Mouse (Mus musculus): ENCODE data around the gene Lrpap1. TPM values are rescaled to one million over a fixed set of nuclear protein-coding genes. Genes with fewer than 3 reads are reported as not detected.

Gene Lrpap1
- polyA plus RNA-seq, 1 experiment, result 20.8 TPM

GRCm38 (mm10) chr5:35076369-35076768, 29.2 kb downstream of the Lrpap1 start:
- Histone ChIP-seq H3K4me1 (ENCODE audit: control insufficient read depth, insufficient read depth, insufficient read length, low read length) (no peaks in the 10 kb centered on the region), H3K27me3 (ENCODE audit: control insufficient read depth, insufficient read depth, low read length) (no peaks in the 10 kb centered on the region), H3K36me3 (ENCODE audit: control insufficient read depth, insufficient read depth, low read length) (no peaks in the 10 kb centered on the region), H3K27ac (ENCODE audit: insufficient read depth, low read depth, low read length) (no peak overlapping the region), H3K4me3 (ENCODE audit: low read depth, low read length) (no peak overlapping the region)
- WGBS, result 95% methylated on average over 1 of the region's 1 CpGs
- TF ChIP-seq POLR2A (IDR thresholded peaks at IDR 0.05; ENCODE audit: low read depth, low read length) (no peak), CTCF (IDR thresholded peaks at IDR 0.05; ENCODE audit: extremely low read depth, insufficient read length, insufficient replicate concordance, low read depth, low read length) (no peak)

- Histone ChIP-seq H3K27me3 (ENCODE audit: control insufficient read depth, insufficient read depth, low read length) (no peaks in the 10 kb centered on the region), H3K36me3 (ENCODE audit: control insufficient read depth, insufficient read depth, low read length) (no peaks in the 10 kb centered on the region), H3K4me1 (ENCODE audit: control insufficient read depth, insufficient read depth, insufficient read length, low read length) (no peaks in the 10 kb centered on the region), H3K4me3 (ENCODE audit: low read depth, low read length) (no peak overlapping the region), H3K27ac (ENCODE audit: insufficient read depth, low read depth, low read length) (no peak overlapping the region)
- 81% methylated on average over 9 of the region's 9 CpGs for WGBS
- TF ChIP-seq POLR2A (IDR thresholded peaks at IDR 0.05; ENCODE audit: low read depth, low read length), result no peak
- TF ChIP-seq CTCF (IDR thresholded peaks at IDR 0.05; ENCODE audit: extremely low read depth, insufficient read length, insufficient replicate concordance, low read depth, low read length), result no peak
Measured at GRCm38 (mm10) chr5:35073992-35074391, 31.6 kb downstream of the Lrpap1 start.

GRCm38 (mm10) chr5:35073235-35073634, 32.3 kb downstream of the Lrpap1 start:
- H3K36me3 ChIP-seq (ENCODE audit: control insufficient read depth, insufficient read depth, low read length), result no peaks in the 10 kb centered on the region
- TF ChIP-seq CTCF (IDR thresholded peaks at IDR 0.05; ENCODE audit: extremely low read depth, insufficient read length, insufficient replicate concordance, low read depth, low read length) (no peak), POLR2A (IDR thresholded peaks at IDR 0.05; ENCODE audit: low read depth, low read length) (no peak)
- no peaks in the 10 kb centered on the region for H3K27me3 ChIP-seq (ENCODE audit: control insufficient read depth, insufficient read depth, low read length)
- no peak overlapping the region for H3K4me3 ChIP-seq (ENCODE audit: low read depth, low read length)
- no peak overlapping the region for H3K27ac ChIP-seq (ENCODE audit: insufficient read depth, low read depth, low read length)
- 80% methylated on average over 11 of the region's 11 CpGs for WGBS
- no peaks in the 10 kb centered on the region for H3K4me1 ChIP-seq (ENCODE audit: control insufficient read depth, insufficient read depth, insufficient read length, low read length)

- WGBS, result 89% methylated on average over 6 of the region's 6 CpGs
- Histone ChIP-seq H3K27ac (ENCODE audit: insufficient read depth, low read depth, low read length) (no peak overlapping the region), H3K4me3 (ENCODE audit: low read depth, low read length) (no peak overlapping the region), H3K4me1 (ENCODE audit: control insufficient read depth, insufficient read depth, insufficient read length, low read length) (no peaks in the 10 kb centered on the region), H3K27me3 (ENCODE audit: control insufficient read depth, insufficient read depth, low read length) (no peaks in the 10 kb centered on the region), H3K36me3 (ENCODE audit: control insufficient read depth, insufficient read depth, low read length) (no peaks in the 10 kb centered on the region)
- TF ChIP-seq CTCF (IDR thresholded peaks at IDR 0.05; ENCODE audit: extremely low read depth, insufficient read length, insufficient replicate concordance, low read depth, low read length), result no peak
- TF ChIP-seq POLR2A (IDR thresholded peaks at IDR 0.05; ENCODE audit: low read depth, low read length), result no peak
Measured at GRCm38 (mm10) chr5:35071855-35072254, 33.7 kb downstream of the Lrpap1 start.

GRCm38 (mm10) chr5:35070953-35071352, 34.6 kb downstream of the Lrpap1 start:
- Histone ChIP-seq H3K27me3 (ENCODE audit: control insufficient read depth, insufficient read depth, low read length) (no peaks in the 10 kb centered on the region), H3K4me1 (ENCODE audit: control insufficient read depth, insufficient read depth, insufficient read length, low read length) (no peaks in the 10 kb centered on the region), H3K27ac (ENCODE audit: insufficient read depth, low read depth, low read length) (no peak overlapping the region), H3K36me3 (ENCODE audit: control insufficient read depth, insufficient read depth, low read length) (no peaks in the 10 kb centered on the region), H3K4me3 (ENCODE audit: low read depth, low read length) (no peak overlapping the region)
- WGBS, result 34% methylated on average over 7 of the region's 7 CpGs
- TF ChIP-seq POLR2A (IDR thresholded peaks at IDR 0.05; ENCODE audit: low read depth, low read length), result no peak
- no peak for TF ChIP-seq CTCF (IDR thresholded peaks at IDR 0.05; ENCODE audit: extremely low read depth, insufficient read length, insufficient replicate concordance, low read depth, low read length)

GRCm38 (mm10) chr5:35070314-35070713, 35.3 kb downstream of the Lrpap1 start:
- no peak overlapping the region for H3K27ac ChIP-seq (ENCODE audit: insufficient read depth, low read depth, low read length)
- WGBS, result 87% methylated on average over 8 of the region's 8 CpGs
- no peaks in the 10 kb centered on the region for H3K27me3 ChIP-seq (ENCODE audit: control insufficient read depth, insufficient read depth, low read length)
- H3K36me3 ChIP-seq (ENCODE audit: control insufficient read depth, insufficient read depth, low read length), result no peaks in the 10 kb centered on the region
- TF ChIP-seq POLR2A (IDR thresholded peaks at IDR 0.05; ENCODE audit: low read depth, low read length), result no peak
- no peak for TF ChIP-seq CTCF (IDR thresholded peaks at IDR 0.05; ENCODE audit: extremely low read depth, insufficient read length, insufficient replicate concordance, low read depth, low read length)
- no peak overlapping the region for H3K4me3 ChIP-seq (ENCODE audit: low read depth, low read length)
- no peaks in the 10 kb centered on the region for H3K4me1 ChIP-seq (ENCODE audit: control insufficient read depth, insufficient read depth, insufficient read length, low read length)

GRCm38 (mm10) chr5:35069841-35070240, 35.7 kb downstream of the Lrpap1 start:
- no peak for TF ChIP-seq CTCF (IDR thresholded peaks at IDR 0.05; ENCODE audit: extremely low read depth, insufficient read length, insufficient replicate concordance, low read depth, low read length)
- no peak for TF ChIP-seq POLR2A (IDR thresholded peaks at IDR 0.05; ENCODE audit: low read depth, low read length)
- Histone ChIP-seq H3K27ac (ENCODE audit: insufficient read depth, low read depth, low read length) (no peak overlapping the region), H3K27me3 (ENCODE audit: control insufficient read depth, insufficient read depth, low read length) (no peaks in the 10 kb centered on the region), H3K4me3 (ENCODE audit: low read depth, low read length) (no peak overlapping the region), H3K4me1 (ENCODE audit: control insufficient read depth, insufficient read depth, insufficient read length, low read length) (no peaks in the 10 kb centered on the region), H3K36me3 (ENCODE audit: control insufficient read depth, insufficient read depth, low read length) (no peaks in the 10 kb centered on the region)
- WGBS, result 95% methylated on average over 2 of the region's 2 CpGs

GRCm38 (mm10) chr5:35060098-35060497, 45.5 kb downstream of the Lrpap1 start:
- Histone ChIP-seq H3K4me1 (ENCODE audit: control insufficient read depth, insufficient read depth, insufficient read length, low read length) (peaks cover 6% of the 10 kb centered on the region), H3K36me3 (ENCODE audit: control insufficient read depth, insufficient read depth, low read length) (no peaks in the 10 kb centered on the region), H3K27ac (ENCODE audit: insufficient read depth, low read depth, low read length) (no peak overlapping the region), H3K4me3 (ENCODE audit: low read depth, low read length) (no peak overlapping the region), H3K27me3 (ENCODE audit: control insufficient read depth, insufficient read depth, low read length) (0 out of 2 replicates have a peak, but pooled peaks cover 3% of the 10 kb centered on the region)
- WGBS, result 75% methylated on average over 3 of the region's 3 CpGs
- TF ChIP-seq CTCF (IDR thresholded peaks at IDR 0.05; ENCODE audit: extremely low read depth, insufficient read length, insufficient replicate concordance, low read depth, low read length) (no peak), POLR2A (IDR thresholded peaks at IDR 0.05; ENCODE audit: low read depth, low read length) (no peak)
